Mouse (Mus musculus) frontal cortex, postnatal 14 days (tissue): ENCODE data around the gene Rtp4.

Experiments
- DNase-seq, 2 experiments: peaks; one replicate each; pipeline ENCODE4 v3.0.0; 2022; ENCODE audit warnings: low spot score in 2 of 2

The Rtp4 gene

DNA sequence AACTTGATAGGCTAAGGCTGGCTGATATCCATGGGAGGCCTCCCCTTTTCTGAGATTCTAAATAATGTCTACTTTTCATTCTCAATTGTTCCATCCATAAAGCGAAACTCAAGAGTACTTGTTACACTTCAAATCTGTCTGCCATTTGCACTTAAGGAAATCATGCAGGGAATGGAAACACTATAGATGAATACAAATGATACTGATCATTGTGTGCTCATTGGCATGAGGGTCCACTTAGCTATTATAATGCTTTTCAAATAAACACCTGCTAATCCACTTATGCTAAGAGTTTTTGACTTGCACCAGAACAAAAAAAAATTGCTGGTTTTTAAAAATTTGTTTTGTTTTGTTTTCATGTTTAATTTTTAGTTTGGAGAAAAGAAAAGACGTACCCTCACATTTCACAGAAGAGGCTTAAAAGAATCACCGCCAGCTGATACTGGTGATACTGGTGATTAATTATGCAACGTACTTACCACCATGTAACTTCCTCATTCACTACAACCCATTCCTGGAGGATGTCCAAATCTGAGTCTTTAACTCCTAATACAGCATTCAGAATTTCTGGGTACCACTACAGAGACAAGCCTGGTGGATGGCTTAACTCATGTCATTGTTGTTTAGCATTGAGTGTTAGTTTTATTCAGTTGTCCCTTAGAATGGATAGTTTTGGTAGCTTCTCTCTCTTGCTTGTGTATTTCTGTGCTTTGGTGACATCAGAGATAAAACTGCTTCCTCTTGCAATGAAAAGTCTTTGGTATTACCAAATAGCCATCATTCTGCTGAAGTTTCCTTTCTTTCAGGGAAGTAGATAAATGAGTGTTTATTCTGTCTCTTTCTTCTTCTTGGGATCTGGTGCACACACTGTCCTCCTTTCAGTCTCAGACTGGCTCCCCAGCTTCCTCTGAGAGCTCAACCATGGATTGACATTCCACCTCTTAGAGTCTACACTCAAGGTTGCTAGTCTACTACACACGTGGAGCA is 71.3 kb downstream of the Rtp4 start:
- DNase-seq = no peak

DNA sequence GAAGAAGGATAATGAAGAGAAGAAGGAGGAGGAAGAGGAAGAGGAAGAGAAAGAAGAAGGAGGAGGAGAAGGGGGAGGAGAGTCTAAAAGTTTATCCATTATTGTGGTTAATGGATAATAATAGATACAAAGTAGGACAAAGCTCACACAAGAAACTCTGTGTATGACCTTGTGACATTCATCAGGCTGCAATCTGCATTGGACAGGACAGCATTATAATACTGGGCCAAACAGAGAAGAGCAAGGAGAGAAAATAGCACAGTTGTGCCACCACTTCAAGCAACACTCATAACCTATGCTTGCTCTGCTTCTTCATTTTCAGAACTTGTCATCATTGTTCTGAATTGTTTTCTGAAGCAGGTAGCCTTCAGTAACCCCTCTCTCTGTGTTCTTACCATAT is 72.4 kb downstream of the Rtp4 start:
- DNase-seq = no peak

DNA sequence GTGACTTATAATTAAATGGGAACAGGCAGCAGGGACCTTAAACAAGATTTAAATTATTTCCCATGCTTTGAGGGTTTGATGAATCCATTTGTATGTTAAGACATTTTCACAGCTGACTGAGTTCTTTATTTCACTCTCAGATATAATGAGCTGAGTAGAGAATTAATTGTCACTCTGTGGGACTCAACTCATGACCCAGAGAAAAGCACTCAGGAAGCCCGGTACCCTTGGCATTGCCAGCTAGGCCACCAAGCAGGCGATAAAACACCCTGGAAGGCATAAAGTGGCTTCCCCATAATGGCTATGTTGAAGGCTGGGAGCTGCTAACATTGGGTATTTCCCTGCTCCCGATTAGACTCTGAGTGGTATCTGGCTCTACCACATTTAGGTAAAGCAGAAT is 76.6 kb downstream of the Rtp4 start:
- no peak for DNase-seq

DNA sequence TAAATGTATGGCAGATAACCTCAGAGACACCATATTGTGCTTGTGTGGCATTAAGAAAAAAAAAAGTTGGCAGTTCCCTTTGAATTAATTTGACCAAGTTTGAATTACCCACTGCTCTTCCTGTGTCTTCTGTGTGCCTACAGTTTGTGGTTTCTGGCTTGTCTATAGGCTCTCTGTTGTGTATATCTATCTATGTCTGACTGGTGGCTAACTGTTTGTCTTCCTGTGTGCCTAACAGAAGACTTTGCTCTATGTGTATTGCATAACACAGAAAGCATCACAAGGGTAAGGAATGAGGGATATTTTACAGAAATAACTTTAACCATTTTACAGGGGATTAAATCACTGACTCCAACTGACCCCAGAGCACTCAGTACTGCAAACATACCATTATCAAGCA is 77.9 kb downstream of the Rtp4 start:
- no peak for DNase-seq

DNA sequence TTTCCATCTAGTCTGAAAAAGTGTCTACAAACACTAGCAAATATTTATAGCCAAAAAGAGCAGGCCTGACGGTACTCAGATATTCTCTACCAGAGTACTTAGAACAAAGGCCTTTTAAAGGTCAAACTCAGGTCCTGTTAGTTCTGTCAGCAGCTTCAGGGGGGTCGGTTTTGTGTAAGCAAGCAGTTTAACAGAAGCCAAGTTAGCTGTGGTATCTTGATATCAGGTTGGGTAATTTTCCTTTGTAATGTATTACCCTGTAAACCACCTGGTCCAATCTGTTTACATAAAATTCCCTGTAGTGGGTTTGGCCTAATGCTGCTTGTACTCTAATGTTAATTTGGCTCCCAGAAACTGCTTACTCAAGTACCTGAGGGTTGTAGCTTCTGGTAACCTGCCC is 86.1 kb downstream of the Rtp4 start:
- DNase-seq = no peak

DNA sequence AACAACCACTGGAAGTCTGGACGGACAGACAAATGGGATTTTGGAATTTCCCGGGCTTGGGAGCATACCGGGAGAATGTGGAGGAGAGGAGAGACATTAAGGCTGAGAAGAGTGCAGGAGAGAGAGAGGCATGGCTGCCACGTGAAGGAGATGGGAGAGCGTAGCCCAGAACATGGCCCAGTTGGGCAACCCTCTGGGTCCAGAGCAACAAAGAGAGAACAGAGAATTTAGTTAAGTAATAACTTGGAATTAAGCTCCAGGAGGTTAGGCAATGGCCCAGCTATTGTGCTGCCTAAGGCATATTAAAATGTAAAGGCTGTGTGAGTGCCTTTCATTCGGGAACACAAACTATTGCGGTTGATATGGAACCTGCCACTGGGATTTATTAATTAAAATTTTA is 86.6 kb downstream of the Rtp4 start:
- DNase-seq = no peak

DNA sequence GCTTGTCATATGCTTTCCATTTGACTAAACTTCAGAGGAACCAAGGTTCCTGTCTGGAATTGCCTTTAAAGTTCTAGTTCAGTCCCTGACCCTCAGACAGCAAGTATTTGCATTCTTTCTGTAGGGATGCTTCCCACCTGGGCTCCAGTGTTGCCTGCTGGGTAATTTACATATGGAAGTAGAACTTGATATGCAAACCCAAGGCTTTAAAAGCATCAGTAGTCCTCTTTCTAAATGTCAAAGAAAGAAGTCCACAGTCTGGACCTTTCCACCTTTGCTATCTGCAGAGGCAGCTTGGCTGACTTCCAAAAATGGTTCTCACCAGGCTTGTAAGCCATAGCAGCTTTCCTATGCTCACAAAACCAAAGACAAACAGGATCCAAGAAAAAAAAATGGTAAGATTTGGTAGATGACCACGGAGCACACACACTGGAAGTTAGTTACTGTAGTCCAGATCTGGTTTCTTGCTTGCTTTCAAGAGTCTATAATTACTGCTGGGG is 87.9 kb downstream of the Rtp4 start:
- no peak for DNase-seq

DNA sequence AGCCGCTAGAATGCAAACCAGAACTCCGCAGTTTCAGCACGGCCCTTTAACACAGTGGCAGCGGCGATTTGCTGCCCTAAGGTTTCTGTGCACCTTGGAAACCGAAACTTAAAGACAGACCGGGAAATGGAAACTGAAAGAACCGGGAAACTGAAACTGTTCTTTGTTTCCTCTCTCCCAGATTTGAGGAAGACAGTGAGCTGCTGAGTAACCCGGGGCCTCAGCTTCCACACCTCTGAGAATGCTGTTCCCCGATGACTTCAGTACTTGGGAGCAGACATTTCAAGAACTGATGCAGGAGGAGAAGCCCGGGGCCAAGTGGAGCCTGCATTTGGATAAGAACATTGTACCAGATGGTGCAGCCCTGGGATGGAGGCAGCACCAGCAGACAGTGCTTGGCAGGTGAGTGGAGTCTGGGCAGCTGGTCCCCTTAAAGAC is 89.7 kb downstream of the Rtp4 start:
- peak in 1 of 2 experiments; percentile 8 for DNase-seq

DNA sequence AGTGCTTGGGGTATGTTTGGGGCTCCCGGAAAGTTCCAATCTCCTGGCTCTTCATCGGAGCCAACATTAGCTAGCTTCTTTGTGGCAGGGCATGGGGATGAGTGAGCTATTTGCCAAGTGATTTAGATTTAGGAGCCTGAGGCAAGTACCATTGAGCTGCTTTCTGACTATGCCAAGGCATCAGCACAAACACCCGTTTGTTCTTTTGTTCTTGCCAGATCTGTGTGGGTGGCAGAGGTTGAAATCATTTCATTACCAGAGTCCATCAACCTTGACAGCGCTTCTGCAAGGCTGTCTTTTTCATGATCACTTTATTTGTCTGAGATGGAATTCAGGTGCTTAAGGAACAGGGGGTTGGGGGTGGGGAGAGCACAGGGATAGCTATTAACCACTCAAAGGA is 104.1 kb downstream of the Rtp4 start:
- no peak for DNase-seq

DNA sequence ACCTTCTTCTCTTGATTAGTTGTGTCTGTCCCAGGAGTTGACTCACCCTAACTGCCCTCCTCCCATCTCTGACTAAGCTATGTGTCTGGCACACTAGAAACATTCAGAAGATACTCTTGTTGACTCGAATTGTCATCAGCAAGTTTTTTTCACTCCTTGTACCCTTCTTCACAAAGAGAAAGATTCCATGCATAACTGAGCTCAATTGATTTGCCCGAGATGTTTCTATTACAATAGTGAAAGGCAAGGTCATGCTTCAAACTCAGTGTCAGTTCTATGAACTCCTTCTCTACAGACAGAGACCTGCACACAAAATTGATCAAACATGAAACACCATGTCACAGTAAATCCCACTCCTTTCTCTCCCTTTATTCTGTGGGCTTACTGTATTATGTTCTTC is 111.4 kb downstream of the Rtp4 start:
- DNase-seq = no peak

DNA sequence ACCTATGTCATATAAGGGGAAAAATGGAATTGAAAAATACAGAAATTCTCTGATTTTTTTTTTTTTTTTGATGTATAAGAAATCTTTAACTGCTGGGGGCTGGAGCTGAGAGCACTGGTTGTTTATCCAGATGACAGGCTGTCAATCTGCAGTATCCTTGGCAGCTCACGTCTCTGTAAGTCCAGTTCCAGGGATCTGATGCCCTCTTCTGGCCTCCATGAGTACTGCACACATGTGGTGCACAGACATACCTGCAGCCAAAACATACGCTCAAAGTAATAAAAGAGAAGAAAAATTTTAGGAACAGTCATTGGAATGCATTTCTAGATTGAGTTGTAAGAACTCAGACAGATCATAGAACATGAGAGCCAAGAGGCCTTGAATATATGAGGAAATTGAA is 112.6 kb downstream of the Rtp4 start:
- DNase-seq = no peak

DNA sequence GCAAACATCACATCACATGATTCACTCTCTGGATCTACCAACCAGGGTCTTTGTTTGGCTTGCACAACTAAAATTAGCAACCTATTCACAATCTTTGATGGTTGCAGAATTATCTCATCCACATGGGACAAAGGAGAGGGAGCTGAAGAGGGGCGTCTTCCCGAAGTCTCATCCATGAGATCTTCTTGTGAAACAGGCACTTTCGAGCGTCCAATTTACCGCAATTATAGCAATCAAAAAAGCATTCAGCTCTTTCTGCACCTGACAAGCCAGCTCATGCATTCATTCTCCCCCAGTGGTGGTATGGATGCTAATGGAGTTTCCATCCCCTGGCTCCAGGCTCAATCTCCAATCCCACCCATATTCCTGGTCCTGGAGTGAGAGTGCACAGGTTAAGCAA is 132.9 kb downstream of the Rtp4 start:
- DNase-seq = no peak

DNA sequence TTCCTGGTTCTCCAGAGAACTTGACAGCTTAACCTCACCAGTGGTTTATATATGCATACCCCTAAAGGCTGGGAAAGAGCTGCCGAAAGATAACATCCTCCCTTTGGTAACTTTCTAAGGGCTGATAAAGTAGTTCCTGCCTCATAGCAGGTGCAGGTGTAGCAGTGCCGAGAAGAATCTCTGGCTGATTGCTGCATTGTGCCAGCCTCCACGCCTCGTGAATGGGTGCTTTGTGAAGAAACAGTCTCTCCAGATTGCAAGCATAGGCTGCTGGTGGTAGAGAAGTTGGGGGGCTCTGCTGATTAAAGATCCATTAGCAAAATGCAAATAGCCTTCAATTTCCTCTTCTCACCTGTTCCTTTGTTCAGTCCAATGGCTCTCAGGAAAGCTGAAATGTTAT is 133.4 kb downstream of the Rtp4 start:
- no peak for DNase-seq

DNA sequence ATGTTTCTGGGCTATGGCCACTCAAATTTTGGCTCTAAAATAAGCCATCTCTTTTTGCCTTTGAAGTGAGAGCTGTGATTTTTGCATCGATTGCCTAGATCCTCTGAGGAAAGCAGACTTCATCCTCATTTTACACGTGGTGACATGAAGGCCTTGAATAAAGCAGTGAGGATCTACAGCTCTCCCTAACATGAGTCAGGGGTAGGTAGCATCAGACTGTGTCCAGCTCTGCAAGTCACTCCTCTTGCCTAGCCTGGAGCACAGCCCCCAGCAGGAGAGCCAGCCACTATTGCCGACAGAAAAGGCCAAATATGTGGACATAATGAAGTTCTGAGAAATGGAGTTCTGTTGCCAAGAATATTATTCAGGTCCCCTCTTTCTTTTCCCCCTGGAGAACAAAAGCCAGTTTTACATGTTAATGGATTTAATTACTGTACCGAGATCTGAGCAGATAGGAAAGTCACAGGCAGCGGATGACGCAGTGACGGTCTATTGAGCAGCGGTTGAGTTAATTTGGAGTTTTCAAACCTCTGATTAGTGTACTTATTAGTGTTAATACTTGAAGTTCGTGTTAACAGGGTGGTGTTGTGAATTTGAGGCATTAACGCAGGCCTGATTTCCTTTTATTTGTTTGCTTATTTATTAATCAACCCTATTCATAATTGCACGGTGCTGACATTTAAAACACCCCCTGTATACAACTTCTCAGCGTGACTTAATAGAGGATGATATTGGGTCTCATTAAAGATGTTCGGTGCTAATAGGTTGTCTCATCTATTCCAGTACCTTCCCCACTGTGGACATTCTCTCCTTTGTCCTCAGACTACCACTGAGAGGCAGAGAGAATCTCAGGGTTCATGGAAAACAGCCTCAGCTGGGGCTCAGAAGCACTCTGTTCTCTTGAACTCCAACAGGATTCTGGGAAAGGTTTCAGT is 139.8 kb downstream of the Rtp4 start:
- no peak for DNase-seq
